Mouse (Mus musculus) heart, embryonic 15.5 days (tissue): ENCODE measurements around the gene Pde4d. TPM values are rescaled to one million over a fixed set of nuclear protein-coding genes. Genes with fewer than 3 reads are reported as not detected.

Experiments
- ATAC-seq: fragments of 200-750 bp; cut with Nextera tagmentation; replicated peaks from 2 replicates; pipeline ENCODE4 v1.8.0; 2017; ENCODE audit warnings: low read depth, moderate TSS enrichment; ENCODE audit not compliant: insufficient number of reproducible peaks, insufficient read depth, low FRiP score
- H3K27ac ChIP-seq: fragments of 300-500 bp; sonication (generic); 2 replicates; pipeline ENCODE4 v1.5.1; 2015; ENCODE audit warnings: mild to moderate bottlenecking, inconsistent platforms
- H3K27me3 ChIP-seq: fragments of 300-500 bp; sonication (generic); 2 replicates; pipeline ENCODE4 v1.6.1; 2015; ENCODE audit warnings: inconsistent platforms
- H3K36me3 ChIP-seq: fragments of 300-500 bp; sonication (generic); 2 replicates; pipeline ENCODE4 v1.6.1; 2015; ENCODE audit warnings: mild to moderate bottlenecking, inconsistent platforms
- H3K4me1 ChIP-seq: fragments of 300-500 bp; sonication (generic); replicated peaks from 2 replicates; pipeline ENCODE4 v1.6.1; 2015; ENCODE audit warnings: inconsistent platforms
- H3K4me2 ChIP-seq: fragments of 300-500 bp; sonication (generic); 2 replicates; pipeline ENCODE4 v1.6.1; 2015; ENCODE audit warnings: inconsistent platforms, mild to moderate bottlenecking, moderate library complexity
- H3K4me3 ChIP-seq: fragments of 300-500 bp; sonication (generic); 2 replicates; pipeline ENCODE4 v1.5.1; 2015; ENCODE audit warnings: mild to moderate bottlenecking, inconsistent platforms
- H3K9ac ChIP-seq: fragments of 300-500 bp; sonication (generic); 2 replicates; pipeline ENCODE4 v1.6.1; 2015; ENCODE audit warnings: mild to moderate bottlenecking, inconsistent platforms
- H3K9me3 ChIP-seq: fragments of 300-500 bp; sonication (generic); replicated peaks from 2 replicates; pipeline ENCODE4 v1.6.1; 2016; ENCODE audit warnings: inconsistent platforms
- WGBS: fragments of 180-500 bp; shearing (Covaris S2); methylation state at CpG from one replicate; pipeline ENCODE4 v1.1.7; 2015; ENCODE audit warnings: mixed read lengths; 5-methylcytosine and 5-hydroxymethylcytosine counted together
- polyA plus RNA-seq: library from polyadenylated mRNA; unstranded; fragments of >200 nt; fragmentation: Nextera tagmentation; extraction: Ambion mirVana; gene quantifications from 2 replicates; pipeline ENCODE4 v1.2.1, GENCODE M21; 2015

The Pde4d gene
- polyA plus RNA-seq, 1 experiment from 2014 or later: 25.7 TPM

DNA sequence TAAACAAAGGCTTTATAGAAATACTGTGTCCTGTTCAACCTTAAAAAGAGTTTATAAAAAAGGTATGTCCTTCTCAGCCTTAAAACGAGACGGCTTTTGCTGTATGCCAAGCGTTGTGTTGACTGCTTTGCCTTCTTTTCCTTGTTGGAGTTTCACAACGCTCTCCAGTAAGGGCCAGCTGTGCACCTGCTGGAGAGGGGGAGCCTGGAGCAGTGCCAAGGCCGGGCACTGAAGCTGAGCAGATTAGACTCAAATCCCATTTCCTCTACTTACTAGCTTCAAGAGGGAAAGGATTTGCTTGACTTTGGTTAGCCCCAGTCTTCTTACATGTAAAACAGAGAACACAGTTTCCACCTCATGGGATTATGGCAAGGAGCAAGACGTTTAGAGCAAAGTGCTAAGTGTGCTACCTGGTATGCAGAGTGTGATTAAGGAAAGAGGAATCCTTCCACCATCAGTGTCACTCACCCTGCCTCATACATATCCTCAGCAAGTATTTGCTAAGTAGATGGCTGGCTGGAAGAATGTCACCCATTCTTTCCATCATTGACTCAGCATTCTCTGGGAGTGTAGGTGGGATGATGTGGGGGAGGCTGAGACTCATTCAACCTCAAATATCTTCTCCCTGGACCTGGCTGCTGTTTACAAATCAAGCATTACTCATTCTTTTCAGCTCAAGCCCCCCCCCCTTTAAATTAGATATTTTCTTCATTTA lies 149.6 kb downstream of the Pde4d start:
- Histone ChIP-seq H3K9ac (no peak overlapping the region), H3K4me2 (no peak overlapping the region), H3K27me3 (no peaks in the 10 kb centered on the region), H3K4me1 (peaks cover 3% of the 10 kb centered on the region; the same call in 1 of the 2 replicates), H3K27ac (no peak overlapping the region), H3K4me3 (no peak overlapping the region), H3K36me3 (no peaks in the 10 kb centered on the region), H3K9me3 (no peaks in the 10 kb centered on the region)
- no peak for ATAC-seq
- 56% methylated on average over 6 of the region's 6 CpGs for WGBS

DNA sequence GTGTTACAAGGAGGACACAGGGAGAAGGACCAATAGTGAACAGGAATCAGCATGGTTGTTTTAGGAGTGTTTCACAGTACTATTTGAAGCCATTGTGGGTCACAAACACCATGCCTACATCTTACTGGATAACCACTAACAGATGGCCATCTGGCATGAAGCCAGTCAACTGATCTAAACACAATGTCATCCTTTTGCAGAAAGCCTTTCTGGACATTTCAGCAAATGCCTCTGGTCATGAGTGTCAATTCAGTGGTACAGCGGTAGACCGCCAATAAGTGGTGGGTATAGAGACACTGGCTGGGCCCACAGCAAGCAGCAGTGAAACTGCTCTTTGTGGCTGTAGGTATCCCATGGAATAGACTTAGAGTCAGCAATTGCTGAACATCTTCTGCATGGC lies 151.3 kb downstream of the Pde4d start:
- Histone ChIP-seq H3K9ac (no peak overlapping the region), H3K27ac (no peak overlapping the region), H3K4me1 (peaks cover 3% of the 10 kb centered on the region; the same call in 1 of the 2 replicates), H3K9me3 (no peaks in the 10 kb centered on the region), H3K36me3 (no peaks in the 10 kb centered on the region), H3K27me3 (no peaks in the 10 kb centered on the region), H3K4me3 (no peak overlapping the region), H3K4me2 (no peak overlapping the region)
- no peak for ATAC-seq
- 88% methylated on average over 2 of the region's 2 CpGs for WGBS

DNA sequence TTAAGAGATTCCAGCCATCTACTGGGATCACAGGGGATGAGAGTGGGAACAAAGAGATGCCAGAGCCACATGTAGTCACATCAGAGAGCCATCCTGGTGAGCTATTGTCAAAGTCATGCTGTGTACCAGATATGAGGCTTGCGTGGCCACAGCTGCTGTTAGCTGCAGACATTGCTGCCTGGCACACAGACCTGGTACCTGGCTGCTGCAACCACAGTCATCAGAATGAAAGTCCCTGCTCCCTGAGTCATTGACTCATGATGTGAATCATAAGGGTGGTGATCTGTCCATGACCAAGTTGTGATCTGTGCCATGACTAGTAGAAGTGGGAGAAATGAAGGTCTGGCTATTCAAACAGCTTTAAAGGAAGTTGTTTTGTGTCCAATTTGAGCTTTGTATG lies 153.8 kb downstream of the Pde4d start:
- no peaks in the 10 kb centered on the region for H3K36me3 ChIP-seq
- 53% methylated on average over 1 of the region's 1 CpGs for WGBS
- no peak overlapping the region for H3K4me2 ChIP-seq
- H3K27me3 ChIP-seq: no peaks in the 10 kb centered on the region
- no peak for ATAC-seq
- no peaks in the 10 kb centered on the region for H3K9me3 ChIP-seq
- H3K9ac ChIP-seq: no peak overlapping the region
- peaks cover 3% of the 10 kb centered on the region; the same call in 1 of the 2 replicates for H3K4me1 ChIP-seq
- no peak overlapping the region for H3K4me3 ChIP-seq
- no peak overlapping the region for H3K27ac ChIP-seq

DNA sequence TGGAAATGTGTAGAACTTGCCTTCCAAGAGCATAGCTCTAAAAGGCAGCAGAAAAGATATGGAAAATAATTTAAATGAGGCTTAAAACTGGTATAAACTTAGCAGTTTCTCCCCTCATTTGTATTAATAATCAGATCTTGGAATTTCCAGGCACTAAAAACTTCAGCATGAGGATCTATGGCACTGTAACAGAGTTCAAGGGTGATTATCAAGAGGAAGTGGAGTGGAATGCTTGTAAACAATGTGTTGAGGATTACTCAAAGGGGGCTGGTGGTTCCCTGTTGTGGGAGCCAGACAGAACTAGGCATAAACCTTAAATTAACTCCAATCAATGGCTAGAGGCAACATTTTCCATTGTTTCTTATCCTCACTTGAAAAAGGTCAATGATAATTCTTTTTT lies 154.5 kb downstream of the Pde4d start:
- H3K36me3 ChIP-seq: no peaks in the 10 kb centered on the region
- no peaks in the 10 kb centered on the region for H3K9me3 ChIP-seq
- no peak overlapping the region for H3K9ac ChIP-seq
- H3K27ac ChIP-seq: no peak overlapping the region
- H3K27me3 ChIP-seq: no peaks in the 10 kb centered on the region
- H3K4me1 ChIP-seq: peaks cover 3% of the 10 kb centered on the region; the same call in 1 of the 2 replicates
- H3K4me3 ChIP-seq: no peak overlapping the region
- H3K4me2 ChIP-seq: no peak overlapping the region
- ATAC-seq: no peak

DNA sequence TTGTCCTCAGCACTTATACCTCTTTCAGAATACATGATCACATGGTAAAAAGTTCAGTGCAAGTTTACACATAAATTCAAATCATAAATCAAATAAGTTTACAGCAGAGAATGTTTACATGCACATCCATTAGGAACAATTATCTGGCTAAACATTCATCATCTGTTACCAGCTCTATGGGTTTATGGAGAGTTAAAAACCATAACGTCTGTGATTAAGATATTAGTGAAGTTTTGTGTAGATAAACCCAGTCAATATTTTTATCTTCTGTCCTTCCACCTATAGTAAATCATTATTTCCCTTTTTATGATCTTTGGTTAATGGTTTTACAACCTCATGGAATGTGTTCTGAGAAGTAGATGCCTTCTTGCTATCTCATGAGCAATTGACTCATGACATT lies 168.5 kb downstream of the Pde4d start:
- no peak for ATAC-seq

DNA sequence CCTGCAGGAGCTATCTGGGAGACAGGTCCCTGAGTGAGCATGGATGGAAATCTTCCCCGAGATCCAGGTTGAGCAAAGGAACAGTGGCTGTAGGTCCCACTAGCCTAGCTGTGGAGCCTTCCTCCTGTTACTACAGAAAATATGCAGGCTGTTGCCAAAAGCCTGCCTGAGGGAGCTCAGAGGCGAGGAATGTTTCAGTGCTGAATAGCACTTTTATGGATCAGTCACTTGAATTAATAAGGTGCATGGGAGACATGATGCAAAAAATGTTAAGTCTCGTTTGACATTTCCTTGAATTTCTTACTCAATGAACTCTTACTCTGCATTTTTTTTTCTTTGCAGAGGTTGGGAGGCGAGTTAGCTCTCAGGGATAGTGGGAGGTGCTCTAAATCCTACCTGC lies 172.9 kb downstream of the Pde4d start:
- Histone ChIP-seq H3K27me3 (no peaks in the 10 kb centered on the region), H3K4me1 (no peaks in the 10 kb centered on the region), H3K4me3 (no peak overlapping the region), H3K4me2 (no peak overlapping the region), H3K36me3 (no peaks in the 10 kb centered on the region), H3K9ac (no peak overlapping the region), H3K27ac (no peak overlapping the region), H3K9me3 (no peaks in the 10 kb centered on the region)
- ATAC-seq: no peak
- 55% methylated on average over 4 of the region's 4 CpGs for WGBS

More for the DNA sequence above, 168.5 kb downstream of the Pde4d start:
- H3K27ac ChIP-seq: no peak overlapping the region
- H3K9me3 ChIP-seq: peaks cover 4% of the 10 kb centered on the region; the same call in 1 of the 2 replicates
- no peak overlapping the region for H3K4me2 ChIP-seq
- H3K4me3 ChIP-seq: no peak overlapping the region
- H3K27me3 ChIP-seq: no peaks in the 10 kb centered on the region
- H3K9ac ChIP-seq: no peak overlapping the region
- WGBS: 72% methylated on average over 1 of the region's 1 CpGs
- no peaks in the 10 kb centered on the region for H3K36me3 ChIP-seq
- H3K4me1 ChIP-seq: no peaks in the 10 kb centered on the region

DNA sequence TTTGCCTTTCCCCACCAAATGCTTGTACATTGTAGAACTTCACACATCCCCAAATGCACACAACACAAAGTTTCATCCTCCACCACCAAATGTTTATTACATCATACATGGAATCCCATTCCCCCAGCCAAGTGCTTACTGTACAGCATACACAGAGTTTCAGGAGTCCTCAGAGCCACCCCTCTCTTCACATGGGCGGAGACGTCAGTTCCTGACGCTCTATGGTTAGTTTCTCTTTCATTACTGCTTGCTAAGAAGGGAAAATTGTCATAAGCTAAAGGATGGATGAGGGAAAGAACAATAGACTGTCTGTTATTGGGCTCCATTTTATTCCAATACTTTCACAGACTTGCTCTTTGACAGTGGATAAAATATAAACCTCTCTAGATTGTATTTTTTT lies 174.2 kb downstream of the Pde4d start:
- Histone ChIP-seq H3K4me2 (no peak overlapping the region), H3K9ac (no peak overlapping the region), H3K4me3 (no peak overlapping the region), H3K36me3 (no peaks in the 10 kb centered on the region), H3K27me3 (no peaks in the 10 kb centered on the region), H3K4me1 (no peaks in the 10 kb centered on the region), H3K27ac (no peak overlapping the region), H3K9me3 (no peaks in the 10 kb centered on the region)
- no peak for ATAC-seq
- 67% methylated on average over 3 of the region's 3 CpGs for WGBS

DNA sequence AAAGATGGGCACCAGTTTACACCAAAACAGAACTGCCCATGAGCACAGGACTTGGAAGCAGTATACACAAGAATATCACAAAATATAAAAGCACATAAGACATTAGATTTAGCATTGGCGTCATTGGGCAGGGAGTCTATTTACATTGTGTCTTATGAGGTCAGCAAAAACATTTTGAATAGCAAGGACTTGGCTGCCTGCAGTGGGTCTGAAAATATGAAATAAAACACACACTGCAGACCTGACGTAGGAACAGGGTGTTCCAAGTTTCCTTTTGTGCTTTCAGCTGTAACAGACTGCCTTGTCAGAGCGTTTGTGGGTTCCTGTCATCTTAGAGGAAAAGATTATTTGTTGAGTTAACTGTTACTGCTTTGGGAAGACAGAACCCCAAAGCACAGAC lies 176.4 kb downstream of the Pde4d start:
- Histone ChIP-seq H3K9ac (no peak overlapping the region), H3K4me3 (no peak overlapping the region), H3K27me3 (no peaks in the 10 kb centered on the region), H3K4me1 (no peaks in the 10 kb centered on the region), H3K27ac (no peak overlapping the region), H3K9me3 (no peaks in the 10 kb centered on the region), H3K36me3 (no peaks in the 10 kb centered on the region), H3K4me2 (no peak overlapping the region)
- no peak for ATAC-seq
- WGBS: 60% methylated on average over 3 of the region's 3 CpGs

DNA sequence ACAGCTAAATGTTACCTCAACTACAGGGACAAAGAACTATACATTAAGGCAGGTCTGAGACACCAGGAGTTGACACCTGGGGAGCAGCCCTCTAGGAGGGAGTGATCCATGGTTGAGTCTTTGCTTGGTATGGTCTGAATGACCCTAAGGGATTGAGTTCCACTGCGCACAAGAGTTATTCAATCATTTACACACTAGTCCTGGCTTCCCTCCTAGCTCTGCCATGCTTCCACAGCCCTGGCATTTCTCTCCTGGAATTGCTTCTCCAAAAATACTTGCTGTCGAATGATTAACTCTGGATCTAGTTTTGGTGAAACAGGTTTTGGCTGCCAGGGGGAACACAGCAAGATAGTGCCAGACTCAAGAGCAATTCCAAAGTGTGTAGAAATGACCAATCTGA lies 178.8 kb downstream of the Pde4d start:
- H3K4me1 ChIP-seq: no peaks in the 10 kb centered on the region
- WGBS: 85% methylated on average over 2 of the region's 2 CpGs

DNA sequence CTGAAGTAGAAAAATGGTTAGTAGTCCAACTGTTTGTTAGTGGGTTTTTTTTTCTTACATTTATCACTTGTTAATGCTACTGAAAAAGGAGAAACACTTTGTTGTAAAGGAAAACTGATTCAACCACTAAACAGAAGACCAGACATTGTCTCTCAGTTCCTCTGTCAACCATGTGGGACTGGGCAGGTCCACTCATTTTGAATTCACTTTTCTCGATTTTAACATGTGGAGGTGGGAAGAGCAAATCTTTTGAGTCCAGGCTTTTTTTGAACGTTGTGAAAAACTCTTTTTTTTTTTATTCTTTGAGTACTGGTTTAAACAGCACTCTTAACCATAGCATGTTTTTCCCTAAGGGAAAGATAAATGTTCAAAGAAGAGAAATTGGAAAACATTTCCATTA lies 180.8 kb downstream of the Pde4d start:
- H3K4me3 ChIP-seq: no peak overlapping the region
- no peaks in the 10 kb centered on the region for H3K4me1 ChIP-seq
- WGBS: 54% methylated on average over 2 of the region's 2 CpGs
- H3K9ac ChIP-seq: no peak overlapping the region
- no peak overlapping the region for H3K27ac ChIP-seq
- no peak overlapping the region for H3K4me2 ChIP-seq
- no peak for ATAC-seq
- H3K36me3 ChIP-seq: no peaks in the 10 kb centered on the region
- no peaks in the 10 kb centered on the region for H3K9me3 ChIP-seq
- no peaks in the 10 kb centered on the region for H3K27me3 ChIP-seq

More for the DNA sequence above, 178.8 kb downstream of the Pde4d start:
- no peak overlapping the region for H3K27ac ChIP-seq
- H3K4me2 ChIP-seq: no peak overlapping the region
- H3K9me3 ChIP-seq: no peaks in the 10 kb centered on the region
- no peaks in the 10 kb centered on the region for H3K36me3 ChIP-seq
- no peak overlapping the region for H3K9ac ChIP-seq
- H3K4me3 ChIP-seq: no peak overlapping the region
- no peak for ATAC-seq
- H3K27me3 ChIP-seq: no peaks in the 10 kb centered on the region

DNA sequence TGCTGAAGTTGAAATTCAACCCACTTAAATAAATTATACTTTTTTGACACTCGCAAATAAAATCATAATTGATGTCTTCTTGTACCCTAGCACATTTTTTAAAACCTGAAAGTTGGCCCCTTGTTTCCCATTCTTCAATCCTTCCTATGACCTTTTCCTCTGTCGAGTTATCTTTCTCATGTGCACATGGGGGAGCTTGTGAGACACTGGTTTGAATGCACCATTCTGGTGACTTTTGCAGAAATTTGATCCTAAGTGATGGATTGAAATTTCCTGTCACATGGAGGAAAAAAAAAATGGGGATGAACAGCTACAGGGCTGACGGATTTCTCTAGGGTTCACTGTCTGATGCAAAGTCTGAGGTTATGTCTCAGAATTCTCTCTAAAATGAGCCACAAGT lies 181.5 kb downstream of the Pde4d start:
- Histone ChIP-seq H3K27me3 (no peaks in the 10 kb centered on the region), H3K4me3 (no peak overlapping the region), H3K36me3 (no peaks in the 10 kb centered on the region), H3K9me3 (no peaks in the 10 kb centered on the region), H3K4me1 (no peaks in the 10 kb centered on the region), H3K9ac (no peak overlapping the region), H3K4me2 (no peak overlapping the region), H3K27ac (no peak overlapping the region)
- 59% methylated on average over 3 of the region's 3 CpGs for WGBS
- ATAC-seq: no peak

DNA sequence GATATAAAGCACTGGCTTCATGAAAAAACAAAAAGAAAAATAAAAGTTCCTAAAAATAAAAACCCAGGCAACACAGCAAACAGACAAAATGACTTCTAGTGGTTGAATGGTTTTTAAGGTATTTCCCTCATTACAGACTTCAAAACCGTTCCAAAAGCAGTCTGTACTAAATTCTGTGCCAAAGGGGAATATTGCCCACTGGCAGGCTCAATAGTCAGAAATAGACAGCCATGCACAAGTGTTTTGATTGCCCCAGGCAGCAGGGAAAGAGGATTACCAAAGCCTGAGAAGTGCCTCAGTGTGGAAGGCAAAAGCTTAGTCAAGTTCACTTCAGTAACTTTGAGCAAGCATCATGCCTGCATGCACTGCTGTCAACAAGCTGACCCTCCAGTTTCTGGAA lies 186.8 kb downstream of the Pde4d start:
- Histone ChIP-seq H3K27me3 (no peaks in the 10 kb centered on the region), H3K27ac (no peak overlapping the region), H3K36me3 (no peaks in the 10 kb centered on the region), H3K4me1 (no peaks in the 10 kb centered on the region), H3K9ac (no peak overlapping the region), H3K4me3 (no peak overlapping the region), H3K9me3 (no peaks in the 10 kb centered on the region), H3K4me2 (no peak overlapping the region)
- no peak for ATAC-seq
- WGBS: 55% methylated on average over 1 of the region's 1 CpGs
